Mouse (Mus musculus) thymus, adult 2 months (tissue): Measurements from ENCODE around the gene Myh11. TPM values are rescaled to one million over a fixed set of nuclear protein-coding genes. Genes with fewer than 3 reads are reported as not detected.

Experiments used
- DNase-seq: peaks from one replicate; pipeline ENCODE4 v3.0.0; 2021
- H3K27ac ChIP-seq: fragments of 200-500 bp; 2 replicates; pipeline ENCODE4 v1.5.1; 2012; ENCODE audit warnings: low read length, control low read depth; ENCODE audit not compliant: control insufficient read depth, insufficient read depth
- H3K27me3 ChIP-seq: fragments of 200-500 bp; 2 replicates; pipeline ENCODE4 v1.6.1; 2012; ENCODE audit warnings: mild to moderate bottlenecking, low read length, moderate library complexity, mixed read lengths; ENCODE audit not compliant: control insufficient read depth, insufficient read depth
- H3K36me3 ChIP-seq: fragments of 200-500 bp; 2 replicates; pipeline ENCODE4 v1.6.1; 2012; ENCODE audit warnings: mild to moderate bottlenecking, low read length, moderate library complexity; ENCODE audit not compliant: control insufficient read depth, insufficient read depth
- H3K4me1 ChIP-seq: fragments of 200-500 bp; replicated peaks from 2 replicates; pipeline ENCODE4 v1.6.1; 2012; ENCODE audit warnings: low read length; ENCODE audit not compliant: control insufficient read depth, insufficient read depth
- H3K4me3 ChIP-seq: fragments of 200-500 bp; 2 replicates; pipeline ENCODE4 v1.5.1; 2012; ENCODE audit warnings: mild to moderate bottlenecking, low read length, control low read depth, moderate library complexity; ENCODE audit not compliant: control insufficient read depth, insufficient read depth
- CTCF ChIP-seq: fragments of 200-500 bp; IDR thresholded peaks from 2 replicates; pipeline ENCODE4 v1.5.1; 2012; ENCODE audit warnings: mild to moderate bottlenecking, control low read depth, low read length, moderate library complexity, borderline replicate concordance; ENCODE audit not compliant: control insufficient read depth, poor library complexity, insufficient read depth; ENCODE audit errors: extremely low read depth
- POLR2A ChIP-seq: fragments of 200-500 bp; IDR thresholded peaks from 2 replicates; pipeline ENCODE4 v1.6.1; 2012; ENCODE audit warnings: mild to moderate bottlenecking, low read length, control low read depth, moderate library complexity; ENCODE audit not compliant: control insufficient read depth, poor library complexity, insufficient read depth; ENCODE audit errors: extremely low read depth
- WGBS: fragments of 180-500 bp; shearing (Covaris S2); methylation state at CpG from one replicate; pipeline ENCODE4 v1.1.7; 2018; 5-methylcytosine and 5-hydroxymethylcytosine counted together
- polyA plus RNA-seq: library from polyadenylated mRNA; depleted of rRNA; stranded (reverse); fragments of >200 nt; gene quantifications from 2 replicates; pipeline ENCODE4 v1.2.3, GENCODE M21; 2012

The Myh11 gene
- polyA plus RNA-seq, 1 experiment = 5.2 TPM

- no peak overlapping the region for H3K27ac ChIP-seq
- 0 out of 2 replicates have a peak, but pooled peaks cover 2% of the 10 kb centered on the region for H3K4me1 ChIP-seq
- no peaks in the 10 kb centered on the region for H3K27me3 ChIP-seq
- H3K36me3 ChIP-seq = peaks cover 55% of the 10 kb centered on the region
- 98% methylated on average over 1 of the region's 1 CpGs for WGBS
- TF ChIP-seq CTCF = no peak
- TF ChIP-seq POLR2A = no peak
- H3K4me3 ChIP-seq = no peak overlapping the region
- no peak for DNase-seq
Measured at GRCm38 (mm10) chr16:14169706-14170105, 121.5 kb downstream of the Myh11 start.

- WGBS = 94% methylated on average over 4 of the region's 4 CpGs
- DNase-seq = no peak
- H3K27me3 ChIP-seq = no peaks in the 10 kb centered on the region
- no peak overlapping the region for H3K27ac ChIP-seq
- H3K4me1 ChIP-seq = peaks cover 5% of the 10 kb centered on the region; the same call in 1 of the 2 replicates
- TF ChIP-seq POLR2A (no peak), CTCF (no peak)
- H3K4me3 ChIP-seq = no peak overlapping the region
- H3K36me3 ChIP-seq = peaks cover 23% of the 10 kb centered on the region
Measured at GRCm38 (mm10) chr16:14166490-14166889, 124.7 kb downstream of the Myh11 start.

GRCm38 (mm10) chr16:14163731-14164130 lies 127.4 kb downstream of the Myh11 start:
- H3K4me1 ChIP-seq = peaks cover 5% of the 10 kb centered on the region; the same call in 1 of the 2 replicates
- H3K4me3 ChIP-seq = peak overlapping the region; percentile 78
- TF ChIP-seq CTCF = no peak
- no peak for TF ChIP-seq POLR2A
- DNase-seq = no peak
- no peaks in the 10 kb centered on the region for H3K36me3 ChIP-seq
- 2% methylated on average over 10 of the region's 10 CpGs for WGBS
- no peaks in the 10 kb centered on the region for H3K27me3 ChIP-seq
- peak overlapping the region; percentile 23; the same call in 1 of the 2 replicates for H3K27ac ChIP-seq

- WGBS = under 1% methylated on average over 43 of the region's 43 CpGs
- TF ChIP-seq POLR2A (peak; percentile 96), CTCF (0 out of 2 replicates have a peak, but pooled peaks have one; percentile 50)
- H3K4me1 ChIP-seq = peaks cover 5% of the 10 kb centered on the region; the same call in 1 of the 2 replicates
- no peaks in the 10 kb centered on the region for H3K27me3 ChIP-seq
- DNase-seq = peak; percentile 91
- no peaks in the 10 kb centered on the region for H3K36me3 ChIP-seq
- peak within 1 kb of the TSS; percentile 78 for H3K4me3 ChIP-seq
- peak within 1 kb of the TSS; percentile 69 for H3K27ac ChIP-seq
Measured at GRCm38 (mm10) chr16:14162988-14163416, 128.2 kb downstream of the Myh11 start, which contains the start of the genes Nde1 and Marf1. Gene Nde1 (plus strand): TSS chr16:14163275. Gene Marf1 (minus strand): TSS chr16:14163351.

GRCm38 (mm10) chr16:14160941-14161340 lies 130.2 kb downstream of the Myh11 start:
- TF ChIP-seq CTCF = no peak
- TF ChIP-seq POLR2A = no peak

GRCm38 (mm10) chr16:14159746-14160131 lies 131.4 kb downstream of the Myh11 start:
- Histone ChIP-seq H3K4me1 (peaks cover 3% of the 10 kb centered on the region; the same call in 1 of the 2 replicates), H3K27ac (peak overlapping the region; percentile 89), H3K4me3 (peak overlapping the region; percentile 60), H3K36me3 (no peaks in the 10 kb centered on the region), H3K27me3 (no peaks in the 10 kb centered on the region)
- no peak for TF ChIP-seq CTCF
- TF ChIP-seq POLR2A = no peak
- 1% methylated on average over 10 of the region's 10 CpGs for WGBS
- DNase-seq = peak; percentile 75

More at GRCm38 (mm10) chr16:14160941-14161340, 130.2 kb downstream of the Myh11 start:
- no peak for DNase-seq
- Histone ChIP-seq H3K27me3 (no peaks in the 10 kb centered on the region), H3K4me3 (no peak overlapping the region), H3K4me1 (peaks cover 5% of the 10 kb centered on the region; the same call in 1 of the 2 replicates), H3K36me3 (no peaks in the 10 kb centered on the region), H3K27ac (no peak overlapping the region)
- WGBS = 75% methylated on average over 1 of the region's 1 CpGs
